Mouse (Mus musculus) kidney, adult 9 months (tissue): ENCODE data around the gene Stk17b.

Experiments used
- DNase-seq: peaks from one replicate; pipeline ENCODE4 v3.0.0; 2022

Gene Stk17b

DNA sequence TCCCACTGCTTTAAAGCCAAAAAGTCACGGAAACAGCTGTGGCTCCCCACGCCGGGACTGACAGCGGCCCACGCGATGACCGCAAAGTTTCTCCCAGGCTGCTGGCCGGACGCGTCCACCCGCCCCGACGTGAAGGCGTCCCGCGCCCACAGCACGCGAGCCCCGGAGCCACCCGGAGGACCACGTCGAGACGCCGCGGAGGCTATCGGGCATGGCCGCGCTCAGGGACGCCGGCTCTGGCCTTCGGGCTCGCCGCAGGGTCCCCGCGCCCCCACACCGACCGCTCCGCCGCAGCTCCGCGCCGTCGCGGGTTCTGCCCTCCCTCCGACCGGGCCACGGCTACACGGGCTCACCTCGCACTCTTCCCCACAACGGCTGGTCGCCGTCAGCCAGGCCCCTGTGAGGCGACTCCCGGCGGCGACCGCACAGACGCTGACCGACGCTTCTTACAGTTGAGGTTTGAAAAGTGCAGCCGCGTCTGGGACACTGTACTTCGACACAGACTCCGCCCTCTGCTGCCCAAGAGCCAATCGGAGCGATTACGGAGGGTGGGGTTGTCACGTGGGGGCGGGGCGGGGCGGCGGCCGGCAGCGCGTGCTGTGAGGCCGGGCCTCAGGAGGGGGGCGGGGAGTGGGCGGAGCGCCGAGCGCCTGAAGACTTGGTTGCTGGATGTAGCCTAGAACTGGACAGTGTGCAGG is at the start of gene Stk17b:
Stk17b (minus strand) TSS at position 504 of the 698 bp plus-strand sequence.
- DNase-seq, result peak; percentile 91

GRCm38 (mm10) chr1:53830286-53830685 is 45.3 kb upstream of the Stk17b start:
- no peak for DNase-seq

- DNase-seq, result no peak
Observed at GRCm38 (mm10) chr1:53829089-53829488, 44.1 kb upstream of the Stk17b start.

DNA sequence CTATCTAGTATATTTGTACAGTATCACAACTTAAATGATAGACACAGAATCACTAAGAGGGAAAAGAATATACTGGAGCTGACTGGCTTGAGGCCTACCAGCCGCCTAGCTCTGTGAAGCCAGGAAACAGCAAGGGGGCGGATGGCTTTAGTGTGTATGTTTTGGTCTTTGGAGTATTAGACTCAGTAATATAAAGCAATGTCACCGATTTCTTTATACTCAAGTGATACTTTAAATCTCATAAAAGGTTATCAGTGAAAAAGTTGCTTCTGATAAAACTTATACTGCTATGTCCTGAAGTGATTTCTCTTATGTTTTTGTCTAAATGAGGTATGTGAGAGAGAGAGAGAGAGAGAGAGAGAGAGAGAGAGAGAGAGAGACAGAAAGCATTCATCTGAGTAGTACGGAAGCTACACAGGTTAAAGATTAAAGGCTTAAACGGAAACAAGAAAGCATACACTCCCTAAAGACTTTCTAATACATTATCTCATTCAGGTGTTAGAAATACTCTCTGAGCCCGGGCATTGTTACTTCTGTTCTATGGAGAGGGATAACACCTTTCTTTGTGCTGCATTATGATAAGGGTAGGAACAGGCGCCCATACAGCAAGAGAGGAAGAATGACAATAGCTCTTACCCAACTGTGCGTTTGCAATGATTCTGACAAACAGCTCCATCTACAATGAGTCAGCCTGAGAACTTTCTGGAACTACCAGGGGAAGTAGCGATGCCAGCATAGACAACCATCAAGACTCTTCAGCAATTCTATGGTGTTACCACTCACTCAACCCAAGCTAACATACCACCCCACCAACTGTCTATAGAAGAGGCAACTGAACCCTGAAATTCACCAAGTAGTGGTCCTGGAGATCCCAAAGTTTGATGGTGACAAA is 39.7 kb upstream of the Stk17b start:
- no peak for DNase-seq

DNA sequence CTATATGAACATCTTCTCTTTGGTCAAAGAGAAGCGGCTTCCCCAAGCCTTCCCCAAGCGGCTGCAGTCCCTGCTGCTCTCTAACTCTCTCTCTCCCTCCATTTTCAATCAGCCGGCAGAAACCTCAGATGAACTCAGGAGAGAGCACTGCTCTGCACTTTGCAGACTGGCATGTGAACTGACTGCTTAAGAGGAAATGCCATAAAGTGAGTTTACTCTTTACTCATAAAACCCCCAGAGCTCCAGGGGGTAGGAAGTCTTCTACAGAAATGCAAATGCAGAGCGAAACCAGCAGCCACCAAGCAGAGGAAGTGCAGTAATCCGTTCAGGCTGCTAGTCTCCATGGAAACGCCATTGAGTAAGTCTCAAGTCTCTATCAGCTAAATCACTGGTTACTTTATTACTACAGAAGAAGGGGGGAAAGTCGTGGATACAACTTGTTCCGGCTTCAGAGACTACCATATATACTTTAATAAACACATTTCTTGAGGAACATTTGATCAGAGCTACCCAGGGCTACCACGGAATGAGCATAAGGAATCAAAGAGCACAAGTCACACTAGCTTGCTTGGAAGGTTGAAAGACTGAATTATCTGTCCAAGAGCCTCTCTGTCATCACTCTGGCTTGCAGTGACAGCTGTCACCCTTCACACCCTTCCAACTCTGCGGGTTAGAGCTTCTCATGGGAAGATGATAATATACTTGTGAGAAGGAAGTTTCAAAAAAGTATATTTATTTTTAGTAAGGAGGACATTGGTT is 38.8 kb upstream of the Stk17b start:
- peak; percentile 63 for DNase-seq

DNA sequence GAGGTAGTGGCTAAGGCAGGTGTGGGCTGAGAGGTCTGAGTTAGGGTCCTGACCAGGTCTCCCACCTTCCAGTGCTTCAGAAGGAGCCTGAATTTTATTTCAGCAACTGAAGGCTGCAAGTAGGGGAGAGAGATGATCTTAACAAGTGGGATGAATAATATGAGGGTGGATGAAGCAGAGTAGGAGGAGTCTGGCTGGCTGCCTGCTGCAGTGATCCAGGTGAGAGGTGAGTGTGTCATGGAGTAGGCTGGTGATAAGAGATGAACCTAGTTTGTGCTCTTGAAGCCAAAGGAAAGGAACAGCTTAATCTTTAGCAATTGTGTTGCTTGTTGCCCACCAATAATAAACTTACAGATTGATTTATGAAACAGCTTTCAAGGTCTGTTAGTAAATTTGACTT is 37.0 kb upstream of the Stk17b start:
- DNase-seq, result no peak

GRCm38 (mm10) chr1:53820041-53820632 is 35.1 kb upstream of the Stk17b start:
- peak; percentile 33 for DNase-seq

DNA sequence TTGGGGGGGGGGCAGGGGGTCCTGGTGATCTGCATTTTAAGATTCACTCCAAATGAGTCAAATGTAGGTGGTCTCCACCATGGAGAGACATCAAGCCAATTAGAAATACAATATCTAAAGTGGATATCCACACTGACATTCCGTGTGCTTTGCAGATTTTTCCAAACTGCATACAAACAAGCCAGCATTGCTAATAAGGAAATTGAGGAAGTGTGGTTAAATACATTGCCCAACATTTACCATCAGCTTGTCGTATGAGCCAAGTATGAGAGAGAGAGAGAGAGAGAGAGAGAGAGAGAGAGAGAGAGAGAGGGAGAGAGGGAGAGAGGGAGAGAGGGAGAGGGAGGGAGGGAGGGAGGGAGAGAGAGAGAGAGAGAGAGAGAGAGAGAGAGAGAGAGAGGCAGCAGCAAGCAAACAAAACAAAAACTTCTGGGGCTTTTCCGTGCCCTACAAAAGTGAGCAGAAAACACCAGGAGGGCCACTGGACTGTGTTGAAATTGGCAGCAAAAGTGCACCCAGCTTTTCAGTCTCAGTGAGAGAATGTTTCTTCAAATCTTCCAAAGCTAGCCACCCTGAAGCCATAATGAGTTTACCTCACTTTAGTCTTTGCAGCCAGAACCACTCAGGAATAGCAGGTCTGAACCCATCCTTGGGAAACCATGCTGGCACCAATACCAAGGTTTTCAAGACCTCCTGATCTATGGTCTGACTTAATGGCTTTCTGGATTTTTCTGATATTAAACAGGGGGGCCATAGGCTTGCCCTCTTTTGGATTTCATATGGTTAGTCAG is 33.2 kb upstream of the Stk17b start:
- no peak for DNase-seq

GRCm38 (mm10) chr1:53816353-53816752 is 31.3 kb upstream of the Stk17b start:
- DNase-seq, result no peak

DNA sequence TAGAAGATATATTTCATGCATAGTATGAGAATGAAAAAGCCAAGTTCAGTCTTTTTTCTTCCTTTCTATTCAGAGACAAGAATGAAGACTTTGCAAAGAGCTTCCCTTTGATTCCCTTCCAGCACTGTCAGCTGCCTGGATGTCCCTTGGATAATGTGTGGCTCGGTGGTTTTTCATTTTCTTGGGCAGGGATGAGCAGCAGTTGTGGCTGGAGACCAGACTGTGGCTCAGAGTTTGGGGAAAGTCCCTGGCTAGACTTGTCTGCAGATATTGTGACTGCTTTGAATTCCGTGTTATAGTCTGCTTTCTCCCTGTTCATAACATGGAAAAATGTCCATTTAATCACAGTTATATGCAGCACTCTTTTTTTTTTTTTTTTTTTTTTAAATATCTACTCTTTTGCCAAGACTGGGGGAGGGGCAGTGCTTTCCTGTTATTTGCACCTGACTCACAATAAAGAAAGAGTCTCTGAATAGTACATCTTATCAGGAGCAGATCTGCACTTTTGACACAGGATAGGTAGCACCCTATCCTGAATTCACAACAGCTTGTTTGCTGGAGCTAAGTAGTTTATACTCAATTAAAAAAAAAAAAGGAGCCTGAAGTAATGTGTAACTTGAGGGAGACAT is 29.2 kb upstream of the Stk17b start:
- no peak for DNase-seq

DNA sequence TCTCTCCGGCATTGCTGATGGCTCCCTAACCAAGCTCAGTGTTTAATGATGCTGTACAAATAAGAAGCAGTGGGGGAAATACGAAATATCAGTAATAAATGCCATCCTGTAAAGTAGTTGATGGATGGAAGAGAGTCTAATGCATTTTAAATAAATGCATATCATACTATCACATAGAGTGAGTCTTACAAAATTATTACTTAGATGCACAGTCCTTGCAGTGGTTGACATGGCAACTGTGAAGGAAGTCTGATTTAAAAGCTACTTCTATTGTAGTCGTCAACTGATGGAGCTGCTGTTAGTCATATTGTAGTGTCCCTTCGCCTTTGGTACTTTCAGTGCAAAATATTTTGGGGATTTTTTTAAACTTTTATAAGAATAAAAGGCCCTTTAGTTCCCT is 26.9 kb upstream of the Stk17b start:
- no peak for DNase-seq

- DNase-seq, result no peak
Observed at GRCm38 (mm10) chr1:53808229-53808628, 23.2 kb upstream of the Stk17b start.

- DNase-seq, result no peak
Observed at GRCm38 (mm10) chr1:53797811-53798210, 12.8 kb upstream of the Stk17b start.

DNA sequence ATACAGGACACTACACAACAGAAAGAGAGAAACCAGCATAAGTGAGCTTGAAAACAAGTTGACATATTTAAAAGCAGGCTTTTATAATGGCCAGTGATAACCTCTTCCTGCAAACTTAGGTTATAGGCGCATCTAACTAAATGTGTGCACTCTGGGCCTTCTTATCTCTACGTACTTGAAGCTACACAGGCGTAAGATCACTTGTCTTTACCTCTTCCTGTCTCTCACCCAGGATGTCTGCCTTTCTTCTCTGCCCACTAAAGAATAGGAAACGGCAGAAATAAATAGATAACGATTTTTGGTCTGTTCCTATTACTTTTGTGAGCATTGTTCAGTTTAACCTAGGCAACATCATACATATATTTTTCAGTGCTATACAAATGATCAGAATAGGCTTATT is 12.1 kb upstream of the Stk17b start:
- no peak for DNase-seq

DNA sequence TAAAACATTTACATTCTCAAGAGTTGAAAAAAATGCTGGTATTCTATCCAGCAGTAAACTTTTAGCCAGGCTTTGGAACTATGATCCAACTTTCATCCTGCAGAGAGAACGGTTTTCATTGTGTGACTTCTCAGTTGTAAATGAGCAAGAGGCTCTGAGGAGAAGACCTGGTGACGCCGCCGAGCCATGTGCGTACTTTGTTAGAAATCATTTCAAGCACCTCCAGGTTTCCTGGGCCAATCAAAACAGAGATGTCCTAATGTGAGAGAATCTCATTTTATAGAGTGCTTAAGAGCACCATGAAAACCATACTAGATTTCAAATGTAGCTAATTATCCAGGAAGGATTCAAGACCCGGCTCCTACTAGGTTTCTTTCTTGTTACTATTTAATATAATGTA is 11.2 kb upstream of the Stk17b start:
- no peak for DNase-seq

DNA sequence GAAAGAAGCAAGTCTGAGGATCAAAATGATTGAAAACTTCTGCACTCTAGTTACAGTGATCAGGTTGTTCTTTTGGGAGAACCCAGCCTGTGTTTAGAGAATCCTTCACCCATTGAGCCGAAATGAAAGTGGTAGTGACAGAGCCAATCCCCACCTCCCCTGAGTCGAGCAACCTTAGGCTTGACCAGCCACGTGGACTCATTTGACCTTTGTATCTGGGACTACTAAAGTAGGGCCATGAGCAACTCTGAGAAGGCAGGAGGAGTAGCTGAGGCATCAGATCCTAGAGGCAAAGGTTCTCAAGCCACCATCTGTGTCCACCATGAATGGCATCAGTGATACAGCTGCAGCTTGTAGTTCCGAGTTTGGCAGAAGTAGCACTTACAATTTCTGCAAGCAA is 10.6 kb upstream of the Stk17b start:
- DNase-seq, result no peak

GRCm38 (mm10) chr1:53795081-53795480 is 10.1 kb upstream of the Stk17b start:
- no peak for DNase-seq

- DNase-seq, result no peak
Observed at GRCm38 (mm10) chr1:53794279-53794678, 9.3 kb upstream of the Stk17b start.

GRCm38 (mm10) chr1:53791343-53791742 is 6.3 kb upstream of the Stk17b start:
- DNase-seq, result no peak

- DNase-seq, result peak; percentile 41
Observed at GRCm38 (mm10) chr1:53784291-53784720, 718 bp downstream of the Stk17b start.

DNA sequence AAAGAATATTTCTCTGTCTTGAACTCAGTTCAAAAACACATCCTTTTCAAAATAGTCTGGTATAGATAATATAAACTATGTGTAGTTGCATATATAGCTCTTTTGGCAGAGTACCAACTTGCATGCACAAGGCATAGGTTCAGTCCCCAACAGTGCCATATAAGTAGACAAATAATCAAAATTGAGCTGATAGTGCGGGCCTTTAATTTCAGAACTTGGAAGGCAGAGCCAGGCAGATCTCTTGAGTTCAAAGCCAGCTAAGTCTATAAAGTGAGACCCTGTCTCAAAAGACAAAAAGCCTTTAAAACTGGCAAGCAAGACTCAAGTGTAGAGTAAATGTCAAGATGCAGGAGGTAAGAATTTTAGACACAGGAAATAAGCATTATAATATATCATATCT is 2.1 kb downstream of the Stk17b start:
- DNase-seq, result no peak

DNA sequence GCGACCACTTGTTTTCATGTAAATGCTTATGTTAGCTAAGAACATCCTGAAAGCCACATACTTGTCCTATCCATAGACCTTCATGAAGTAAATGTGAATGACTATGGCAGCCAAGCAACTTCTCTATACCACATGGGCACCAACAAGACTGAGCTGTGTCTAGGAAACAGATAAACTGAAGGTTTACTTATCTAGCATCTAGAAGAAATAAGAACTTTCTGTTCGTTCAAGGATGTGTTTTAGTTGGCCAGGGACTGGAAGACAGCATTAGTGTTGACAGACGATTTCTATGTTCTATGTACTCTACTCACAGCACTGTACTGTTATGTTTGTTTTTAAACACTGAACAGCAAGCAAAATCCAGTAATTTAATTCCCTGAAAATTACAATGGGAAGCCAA is 2.9 kb downstream of the Stk17b start:
- no peak for DNase-seq
